Mouse (Mus musculus): ENCODE results near the gene Hoxb6. TPM values are rescaled to one million over a fixed set of nuclear protein-coding genes. Genes with fewer than 3 reads are reported as not detected.

Gene Hoxb6
- polyA plus RNA-seq, 1 experiment, result not detected

- TF ChIP-seq TCF12 (IDR thresholded peaks at IDR 0.05; ENCODE audit: insufficient read depth, poor library complexity, severe bottlenecking) (no peak), MYOG (IDR thresholded peaks at IDR 0.05; ENCODE audit: control insufficient read depth in 1 of 3, insufficient read depth in 1 of 3, insufficient read length in 2 of 3, low read depth in 2 of 3) (no peak), POLR2AphosphoS2 (IDR thresholded peaks at IDR 0.05; ENCODE audit: insufficient read length, low read depth) (no peak), SRF (IDR thresholded peaks at IDR 0.05; ENCODE audit: control insufficient read depth, insufficient read length, low read depth) (no peak), TCF3 (IDR thresholded peaks at IDR 0.05; ENCODE audit: insufficient read length, low read depth) (no peak), E2F4 (IDR thresholded peaks at IDR 0.05; ENCODE audit: insufficient read depth) (no peak), POLR2A (IDR thresholded peaks at IDR 0.05; ENCODE audit: insufficient read length, low read depth) (no peak), REST (IDR thresholded peaks at IDR 0.05; ENCODE audit: insufficient read depth, insufficient read length) (no peak), CEBPB (IDR thresholded peaks at IDR 0.05; ENCODE audit: insufficient read depth, poor library complexity, severe bottlenecking) (no peak), USF1 (IDR thresholded peaks at IDR 0.05; ENCODE audit: low read depth) (no peak), MYOD1 (IDR thresholded peaks at IDR 0.05; ENCODE audit: control insufficient read depth in 1 of 3, insufficient read length in 2 of 3, low read depth in 2 of 3) (no peak), MAX (IDR thresholded peaks at IDR 0.05; ENCODE audit: low read depth) (no peak)
- Histone ChIP-seq H3K27me3 (ENCODE audit: control insufficient read depth, insufficient read depth, insufficient read length) (peaks cover 72% of the 10 kb centered on the region), H3K36me3 (ENCODE audit: control insufficient read depth, insufficient read depth) (no peaks in the 10 kb centered on the region), H3K4me3 (no peak overlapping the region), H3ac (ENCODE audit: control insufficient read depth, insufficient read length) (no peak overlapping the region), H3K4me2 (ENCODE audit: low read depth) (no peak overlapping the region), H3K79me2 (ENCODE audit: control insufficient read depth, insufficient read depth) (no peaks in the 10 kb centered on the region)
These were observed 23.0 kb downstream of the Hoxb6 start for GRCm38 (mm10) chr11:96315344-96315681.

GRCm38 (mm10) chr11:96316696-96317607 is 24.7 kb downstream of the Hoxb6 start:
- Histone ChIP-seq H3K4me2 (ENCODE audit: low read depth) (no peak overlapping the region), H3K79me2 (ENCODE audit: control insufficient read depth, insufficient read depth) (no peaks in the 10 kb centered on the region), H3K4me3 (no peak overlapping the region), H3K36me3 (ENCODE audit: control insufficient read depth, insufficient read depth) (no peaks in the 10 kb centered on the region), H3K27me3 (ENCODE audit: control insufficient read depth, insufficient read depth, insufficient read length) (peaks cover 74% of the 10 kb centered on the region), H3ac (ENCODE audit: control insufficient read depth, insufficient read length) (no peak overlapping the region)
- TF ChIP-seq USF1 (IDR thresholded peaks at IDR 0.05; ENCODE audit: low read depth), result no peak
- TF ChIP-seq TCF12 (IDR thresholded peaks at IDR 0.05; ENCODE audit: insufficient read depth, poor library complexity, severe bottlenecking), result no peak
- TF ChIP-seq REST (IDR thresholded peaks at IDR 0.05; ENCODE audit: insufficient read depth, insufficient read length), result no peak
- TF ChIP-seq TCF3 (IDR thresholded peaks at IDR 0.05; ENCODE audit: insufficient read length, low read depth), result no peak
- no peak for TF ChIP-seq CEBPB (IDR thresholded peaks at IDR 0.05; ENCODE audit: insufficient read depth, poor library complexity, severe bottlenecking)
- no peak for TF ChIP-seq POLR2AphosphoS2 (IDR thresholded peaks at IDR 0.05; ENCODE audit: insufficient read length, low read depth)
- TF ChIP-seq SRF (IDR thresholded peaks at IDR 0.05; ENCODE audit: control insufficient read depth, insufficient read length, low read depth), result no peak
- no peak for TF ChIP-seq E2F4 (IDR thresholded peaks at IDR 0.05; ENCODE audit: insufficient read depth)
- TF ChIP-seq MYOG (IDR thresholded peaks at IDR 0.05; ENCODE audit: control insufficient read depth in 1 of 3, insufficient read depth in 1 of 3, insufficient read length in 2 of 3, low read depth in 2 of 3), result no peak
- TF ChIP-seq MAX (IDR thresholded peaks at IDR 0.05; ENCODE audit: low read depth), result no peak
- no peak for TF ChIP-seq MYOD1 (IDR thresholded peaks at IDR 0.05; ENCODE audit: control insufficient read depth in 1 of 3, insufficient read length in 2 of 3, low read depth in 2 of 3)
- no peak for TF ChIP-seq POLR2A (IDR thresholded peaks at IDR 0.05; ENCODE audit: insufficient read length, low read depth)

GRCm38 (mm10) chr11:96317608-96318367 is 25.5 kb downstream of the Hoxb6 start, which contains the start of gene Hoxb4:
Gene Hoxb4 (plus strand): TSS chr11:96318267.
- peaks cover 74% of the 10 kb centered on the region for H3K27me3 ChIP-seq (ENCODE audit: control insufficient read depth, insufficient read depth, insufficient read length)
- no peak within 1 kb of the TSS for H3ac ChIP-seq (ENCODE audit: control insufficient read depth, insufficient read length)
- TF ChIP-seq POLR2A (IDR thresholded peaks at IDR 0.05; ENCODE audit: insufficient read length, low read depth) (no peak), POLR2AphosphoS2 (IDR thresholded peaks at IDR 0.05; ENCODE audit: insufficient read length, low read depth) (no peak), MYOG (IDR thresholded peaks at IDR 0.05; ENCODE audit: control insufficient read depth in 1 of 3, insufficient read depth in 1 of 3, insufficient read length in 2 of 3, low read depth in 2 of 3) (no peak), MYOD1 (IDR thresholded peaks at IDR 0.05; ENCODE audit: control insufficient read depth in 1 of 3, insufficient read length in 2 of 3, low read depth in 2 of 3) (no peak), TCF3 (IDR thresholded peaks at IDR 0.05; ENCODE audit: insufficient read length, low read depth) (no peak), USF1 (IDR thresholded peaks at IDR 0.05; ENCODE audit: low read depth) (no peak), CEBPB (IDR thresholded peaks at IDR 0.05; ENCODE audit: insufficient read depth, poor library complexity, severe bottlenecking) (no peak), REST (IDR thresholded peaks at IDR 0.05; ENCODE audit: insufficient read depth, insufficient read length) (no peak), MAX (IDR thresholded peaks at IDR 0.05; ENCODE audit: low read depth) (no peak), SRF (IDR thresholded peaks at IDR 0.05; ENCODE audit: control insufficient read depth, insufficient read length, low read depth) (no peak), TCF12 (IDR thresholded peaks at IDR 0.05; ENCODE audit: insufficient read depth, poor library complexity, severe bottlenecking) (no peak)
- H3K4me3 ChIP-seq, result no peak within 1 kb of the TSS
- H3K36me3 ChIP-seq (ENCODE audit: control insufficient read depth, insufficient read depth), result no peaks in the 10 kb centered on the region
- H3K79me2 ChIP-seq (ENCODE audit: control insufficient read depth, insufficient read depth), result no peaks in the 10 kb centered on the region
- no peak within 1 kb of the TSS for H3K4me2 ChIP-seq (ENCODE audit: low read depth)

- H3K79me2 ChIP-seq (ENCODE audit: control insufficient read depth, insufficient read depth), result no peaks in the 10 kb centered on the region
- peaks cover 76% of the 10 kb centered on the region for H3K27me3 ChIP-seq (ENCODE audit: control insufficient read depth, insufficient read depth, insufficient read length)
- H3K4me2 ChIP-seq (ENCODE audit: low read depth), result no peak overlapping the region
- no peak for TF ChIP-seq SRF (IDR thresholded peaks at IDR 0.05; ENCODE audit: control insufficient read depth, insufficient read length, low read depth)
- no peak for TF ChIP-seq TCF12 (IDR thresholded peaks at IDR 0.05; ENCODE audit: insufficient read depth, poor library complexity, severe bottlenecking)
- TF ChIP-seq TCF3 (IDR thresholded peaks at IDR 0.05; ENCODE audit: insufficient read length, low read depth), result no peak
- TF ChIP-seq POLR2A (IDR thresholded peaks at IDR 0.05; ENCODE audit: insufficient read length, low read depth), result no peak
- TF ChIP-seq USF1 (IDR thresholded peaks at IDR 0.05; ENCODE audit: low read depth), result no peak
- TF ChIP-seq MAX (IDR thresholded peaks at IDR 0.05; ENCODE audit: low read depth), result no peak
- no peak for TF ChIP-seq E2F4 (IDR thresholded peaks at IDR 0.05; ENCODE audit: insufficient read depth)
- no peak for TF ChIP-seq CEBPB (IDR thresholded peaks at IDR 0.05; ENCODE audit: insufficient read depth, poor library complexity, severe bottlenecking)
- TF ChIP-seq REST (IDR thresholded peaks at IDR 0.05; ENCODE audit: insufficient read depth, insufficient read length), result no peak
- TF ChIP-seq POLR2AphosphoS2 (IDR thresholded peaks at IDR 0.05; ENCODE audit: insufficient read length, low read depth), result no peak
- TF ChIP-seq MYOD1 (IDR thresholded peaks at IDR 0.05; ENCODE audit: control insufficient read depth in 1 of 3, insufficient read length in 2 of 3, low read depth in 2 of 3), result no peak
- TF ChIP-seq MYOG (IDR thresholded peaks at IDR 0.05; ENCODE audit: control insufficient read depth in 1 of 3, insufficient read depth in 1 of 3, insufficient read length in 2 of 3, low read depth in 2 of 3), result no peak
- H3K36me3 ChIP-seq (ENCODE audit: control insufficient read depth, insufficient read depth), result no peaks in the 10 kb centered on the region
- no peak overlapping the region for H3ac ChIP-seq (ENCODE audit: control insufficient read depth, insufficient read length)
- H3K4me3 ChIP-seq, result no peak overlapping the region
These were observed 26.2 kb downstream of the Hoxb6 start for GRCm38 (mm10) chr11:96318368-96319070.
